Mouse (Mus musculus) erythroblast, embryonic 14.5 days (primary cell): ENCODE measurements around the gene Acsbg1.

Experiments used
- GATA1 ChIP-seq: IDR thresholded peaks from 2 replicates; pipeline ENCODE4 v1.6.1; 2012; ENCODE audit warnings: low read length, inconsistent platforms, mixed read lengths
- TAL1 ChIP-seq: IDR thresholded peaks from 3 replicates; pipeline ENCODE4 v1.6.1; 2012; ENCODE audit warnings: low read length, inconsistent platforms, mixed read lengths

DNA sequence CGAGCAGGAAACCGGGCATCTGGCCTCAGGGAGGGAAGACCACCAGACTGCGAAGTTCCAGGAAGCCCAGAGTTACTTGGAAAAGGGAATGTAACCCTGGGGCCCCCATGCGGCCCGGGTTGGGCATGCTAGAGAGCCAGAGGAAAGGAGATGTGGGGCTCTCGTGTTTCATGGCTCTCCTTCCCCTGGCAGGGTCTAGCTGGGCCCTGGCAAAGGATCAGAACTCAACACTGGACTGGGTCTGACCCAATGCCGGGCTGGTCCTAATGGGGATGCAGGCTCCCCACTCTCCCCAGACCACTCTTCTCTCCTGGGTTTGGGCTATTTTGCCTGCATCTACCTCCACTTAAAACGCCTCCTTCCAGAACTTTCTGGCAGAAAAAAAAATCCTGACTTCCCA lies 102.9 kb downstream of the Acsbg1 start:
- no peak for TF ChIP-seq GATA1
- TF ChIP-seq TAL1: no peak
